Mouse (Mus musculus): Measurements from ENCODE around the gene Tial1. TPM values are rescaled to one million over a fixed set of nuclear protein-coding genes. Genes with fewer than 3 reads are reported as not detected.

Tial1 gene
- polyA plus RNA-seq (2012; rRNA removed) (32.7 and 55.3 TPM in 2 replicates), polyA plus RNA-seq (2014; fragmentation: Nextera tagmentation; extraction: Ambion mirVana) (15.2 and 15.5 TPM in 2 replicates)

GRCm38 (mm10) chr7:128461285-128462215, at the start of gene Tial1:
Tial1 (minus strand) TSS chr7:128461717.
- no peaks in the 10 kb centered on the region for H3K36me3 ChIP-seq (replicated peaks; ENCODE audit: control insufficient read depth, insufficient read depth, low read depth)
- H3K27me3 ChIP-seq (ENCODE audit: control insufficient read depth, insufficient read depth, low read length), result no peaks in the 10 kb centered on the region
- peak within 1 kb of the TSS; percentile 93 for H3K9ac ChIP-seq (replicated peaks)
- WGBS (ENCODE audit: insufficient replicate concordance), result under 1% methylated on average over 65 of the region's 69 CpGs
- peak within 1 kb of the TSS; percentile 83 for H3K4me2 ChIP-seq (ENCODE audit: low read depth)
- peak within 1 kb of the TSS; percentile 93 for H3K27ac ChIP-seq
- DNase-seq (ENCODE audit: low read depth in 3 of 3, low spot score in 3 of 3) (peak; percentile 95 to 97 (median 96)), ATAC-seq (ENCODE audit: insufficient read depth) (peak; percentile 95)
- H3K4me1 ChIP-seq (replicated peaks; ENCODE audit: control insufficient read depth in 2 of 2, insufficient read depth in 2 of 2, low read length in 1 of 2), result peaks cover 10 to 14% of the 10 kb centered on the region in 2 experiments
- peak within 1 kb of the TSS; percentile 84 to 94 for H3K4me3 ChIP-seq (ENCODE audit: insufficient read depth in 1 of 2, low read depth in 2 of 2, low read length in 2 of 2)
- H3K9me3 ChIP-seq (ENCODE audit: control insufficient read depth, low read length), result no peaks in the 10 kb centered on the region
- no peak for TF ChIP-seq CTCF (IDR thresholded peaks at IDR 0.05; ENCODE audit: low read depth)
- TF ChIP-seq EP300 (IDR thresholded peaks at IDR 0.05; ENCODE audit: low read depth), result peak; percentile 28; the same call in 1 of the 2 replicates

- H3K4me2 ChIP-seq (ENCODE audit: low read depth), result no peak overlapping the region
- 73% methylated on average over 6 of the region's 6 CpGs for WGBS (ENCODE audit: insufficient replicate concordance)
- DNase-seq (ENCODE audit: low read depth in 3 of 3, low spot score in 3 of 3) (no peak), ATAC-seq (ENCODE audit: insufficient read depth) (no peak)
- TF ChIP-seq EP300 (IDR thresholded peaks at IDR 0.05; ENCODE audit: low read depth) (no peak), CTCF (IDR thresholded peaks at IDR 0.05; ENCODE audit: low read depth) (no peak)
- H3K4me3 ChIP-seq (ENCODE audit: insufficient read depth in 1 of 2, low read depth in 2 of 2, low read length in 2 of 2), result no peak overlapping the region
- H3K27ac ChIP-seq, result no peak overlapping the region
- H3K27me3 ChIP-seq (ENCODE audit: control insufficient read depth, insufficient read depth, low read length), result no peaks in the 10 kb centered on the region
- H3K4me1 ChIP-seq (replicated peaks; ENCODE audit: control insufficient read depth in 2 of 2, insufficient read depth in 2 of 2, low read length in 1 of 2), result no peaks in the 10 kb centered on the region
- H3K36me3 ChIP-seq (replicated peaks; ENCODE audit: control insufficient read depth, insufficient read depth, low read depth), result no peaks in the 10 kb centered on the region
- H3K9ac ChIP-seq (replicated peaks), result no peak overlapping the region
- no peaks in the 10 kb centered on the region for H3K9me3 ChIP-seq (ENCODE audit: control insufficient read depth, low read length)
Observed at GRCm38 (mm10) chr7:128504091-128504490, 42.6 kb upstream of the Tial1 start.

- Histone ChIP-seq H3K4me3 (ENCODE audit: insufficient read depth in 1 of 2, low read depth in 2 of 2, low read length in 2 of 2) (no peak overlapping the region), H3K4me2 (ENCODE audit: low read depth) (no peak overlapping the region), H3K9me3 (ENCODE audit: control insufficient read depth, low read length) (no peaks in the 10 kb centered on the region), H3K36me3 (replicated peaks; ENCODE audit: control insufficient read depth, insufficient read depth, low read depth) (no peaks in the 10 kb centered on the region), H3K27ac (no peak overlapping the region), H3K4me1 (replicated peaks; ENCODE audit: control insufficient read depth in 2 of 2, insufficient read depth in 2 of 2, low read length in 1 of 2) (no peaks in the 10 kb centered on the region), H3K9ac (replicated peaks) (no peak overlapping the region), H3K27me3 (ENCODE audit: control insufficient read depth, insufficient read depth, low read length) (no peaks in the 10 kb centered on the region)
- TF ChIP-seq CTCF (IDR thresholded peaks at IDR 0.05; ENCODE audit: low read depth) (no peak), EP300 (IDR thresholded peaks at IDR 0.05; ENCODE audit: low read depth) (no peak)
- 62% methylated on average over 6 of the region's 6 CpGs for WGBS (ENCODE audit: insufficient replicate concordance)
- no peak for DNase-seq (ENCODE audit: low read depth in 3 of 3, low spot score in 3 of 3)
- ATAC-seq (ENCODE audit: insufficient read depth), result no peak
Observed at GRCm38 (mm10) chr7:128499801-128500200, 38.3 kb upstream of the Tial1 start.

GRCm38 (mm10) chr7:128494546-128494945, 33.0 kb upstream of the Tial1 start:
- no peak overlapping the region for H3K27ac ChIP-seq
- no peak overlapping the region for H3K4me2 ChIP-seq (ENCODE audit: low read depth)
- H3K4me3 ChIP-seq (ENCODE audit: insufficient read depth in 1 of 2, low read depth in 2 of 2, low read length in 2 of 2), result no peak overlapping the region
- WGBS (ENCODE audit: insufficient replicate concordance), result 61% methylated on average over 5 of the region's 5 CpGs
- H3K27me3 ChIP-seq (ENCODE audit: control insufficient read depth, insufficient read depth, low read length), result no peaks in the 10 kb centered on the region
- peaks cover 0 to 2% of the 10 kb centered on the region in 2 experiments; a peak in 1 of 4 replicates for H3K4me1 ChIP-seq (replicated peaks; ENCODE audit: control insufficient read depth in 2 of 2, insufficient read depth in 2 of 2, low read length in 1 of 2)
- DNase-seq (ENCODE audit: low read depth in 3 of 3, low spot score in 3 of 3), result peak; percentile 44 to 64 (median 54)
- H3K9me3 ChIP-seq (ENCODE audit: control insufficient read depth, low read length), result no peaks in the 10 kb centered on the region
- TF ChIP-seq EP300 (IDR thresholded peaks at IDR 0.05; ENCODE audit: low read depth) (no peak), CTCF (IDR thresholded peaks at IDR 0.05; ENCODE audit: low read depth) (no peak)
- peak; percentile 67 for ATAC-seq (ENCODE audit: insufficient read depth)
- no peaks in the 10 kb centered on the region for H3K36me3 ChIP-seq (replicated peaks; ENCODE audit: control insufficient read depth, insufficient read depth, low read depth)
- H3K9ac ChIP-seq (replicated peaks), result no peak overlapping the region

GRCm38 (mm10) chr7:128488986-128489385, 27.5 kb upstream of the Tial1 start:
- H3K27ac ChIP-seq, result no peak overlapping the region
- H3K9ac ChIP-seq (replicated peaks), result no peak overlapping the region
- H3K4me1 ChIP-seq (replicated peaks; ENCODE audit: control insufficient read depth in 2 of 2, insufficient read depth in 2 of 2, low read length in 1 of 2), result no peaks in the 10 kb centered on the region
- ATAC-seq (ENCODE audit: insufficient read depth), result no peak
- no peaks in the 10 kb centered on the region for H3K9me3 ChIP-seq (ENCODE audit: control insufficient read depth, low read length)
- H3K36me3 ChIP-seq (replicated peaks; ENCODE audit: control insufficient read depth, insufficient read depth, low read depth), result no peaks in the 10 kb centered on the region
- TF ChIP-seq CTCF (IDR thresholded peaks at IDR 0.05; ENCODE audit: low read depth), result no peak
- TF ChIP-seq EP300 (IDR thresholded peaks at IDR 0.05; ENCODE audit: low read depth), result no peak
- DNase-seq (ENCODE audit: low read depth in 3 of 3, low spot score in 3 of 3), result no peak
- H3K4me3 ChIP-seq (ENCODE audit: insufficient read depth in 1 of 2, low read depth in 2 of 2, low read length in 2 of 2), result no peak overlapping the region
- 79% methylated on average over 3 of the region's 3 CpGs for WGBS (ENCODE audit: insufficient replicate concordance)
- H3K4me2 ChIP-seq (ENCODE audit: low read depth), result no peak overlapping the region
- no peaks in the 10 kb centered on the region for H3K27me3 ChIP-seq (ENCODE audit: control insufficient read depth, insufficient read depth, low read length)
